Mouse (Mus musculus) brain, adult 2 months (tissue): ENCODE data around the gene Lmnb2.

Experiments used
- DNase-seq: peaks from one replicate; pipeline ENCODE4 v3.0.0; 2011; ENCODE audit warnings: low read depth, low spot score

Gene Lmnb2

GRCm38 (mm10) chr10:80917779-80918434 is at the start of gene Lmnb2:
Gene Lmnb2 (minus strand): TSS chr10:80918245.
- DNase-seq, result peak; percentile 97

- DNase-seq, result no peak
Observed at GRCm38 (mm10) chr10:80967101-80967656, 49.1 kb upstream of the Lmnb2 start.

GRCm38 (mm10) chr10:80966296-80966695 is 48.3 kb upstream of the Lmnb2 start:
- DNase-seq, result no peak

GRCm38 (mm10) chr10:80963031-80963975 is 45.3 kb upstream of the Lmnb2 start:
- DNase-seq, result peak; percentile 78

GRCm38 (mm10) chr10:80962585-80962984 is 44.5 kb upstream of the Lmnb2 start:
- no peak for DNase-seq

GRCm38 (mm10) chr10:80962051-80962472 is 44.0 kb upstream of the Lmnb2 start:
- no peak for DNase-seq

GRCm38 (mm10) chr10:80960551-80961508 is 42.8 kb upstream of the Lmnb2 start:
- no peak for DNase-seq

GRCm38 (mm10) chr10:80958979-80959637 is 41.1 kb upstream of the Lmnb2 start:
- DNase-seq, result no peak

- no peak for DNase-seq
Observed at GRCm38 (mm10) chr10:80957791-80958190, 39.7 kb upstream of the Lmnb2 start.

- DNase-seq, result no peak
Observed at GRCm38 (mm10) chr10:80956901-80957300, 38.9 kb upstream of the Lmnb2 start.

- DNase-seq, result no peak
Observed at GRCm38 (mm10) chr10:80956385-80956784, 38.3 kb upstream of the Lmnb2 start.

GRCm38 (mm10) chr10:80955536-80955935 is 37.5 kb upstream of the Lmnb2 start:
- DNase-seq, result peak; percentile 90

- DNase-seq, result no peak
Observed at GRCm38 (mm10) chr10:80954843-80955242, 36.8 kb upstream of the Lmnb2 start.

- no peak for DNase-seq
Observed at GRCm38 (mm10) chr10:80954415-80954814, 36.4 kb upstream of the Lmnb2 start.

GRCm38 (mm10) chr10:80952449-80952848 is 34.4 kb upstream of the Lmnb2 start:
- DNase-seq, result no peak

GRCm38 (mm10) chr10:80951761-80952390 is 33.8 kb upstream of the Lmnb2 start:
- DNase-seq, result no peak

- DNase-seq, result no peak
Observed at GRCm38 (mm10) chr10:80950314-80950713, 32.3 kb upstream of the Lmnb2 start.

GRCm38 (mm10) chr10:80949081-80949480 is 31.0 kb upstream of the Lmnb2 start:
- no peak for DNase-seq

GRCm38 (mm10) chr10:80948570-80948969 is 30.5 kb upstream of the Lmnb2 start:
- DNase-seq, result no peak

GRCm38 (mm10) chr10:80947802-80948201 is 29.8 kb upstream of the Lmnb2 start:
- DNase-seq, result no peak
